Mouse (Mus musculus) megakaryocyte-erythroid progenitor cell, adult 5-6 weeks (primary cell): Measurements from ENCODE around the gene Smtn. TPM values are rescaled to one million over a fixed set of nuclear protein-coding genes. Genes with fewer than 3 reads are reported as not detected.
A peak's percentile ranks its signal among the peaks of the same experiment; 100 is the strongest.

Experiments used
- ATAC-seq: replicated peaks from 2 replicates; pipeline ENCODE4 v1.8.0; 2016; ENCODE audit warnings: mild to moderate bottlenecking, inconsistent platforms; ENCODE audit not compliant: severe bottlenecking, poor library complexity, low FRiP score, low TSS enrichment
- total RNA-seq, 2 experiments: library from RNA; stranded (forward) in 1 of 2; stranded (reverse) in 1 of 2; fragments of 200-1000, 215-1000 nt in 1 of 2; fragments of >200 nt in 1 of 2; fragmentation: Nextera tagmentation in 1 of 2; gene quantifications; 2 replicates each; pipeline ENCODE4 v1.2.3; 2014 to 2017

Gene Smtn
- total RNA-seq, 2 experiments from 2014 or later, result 1.3 to 4.1 TPM

DNA sequence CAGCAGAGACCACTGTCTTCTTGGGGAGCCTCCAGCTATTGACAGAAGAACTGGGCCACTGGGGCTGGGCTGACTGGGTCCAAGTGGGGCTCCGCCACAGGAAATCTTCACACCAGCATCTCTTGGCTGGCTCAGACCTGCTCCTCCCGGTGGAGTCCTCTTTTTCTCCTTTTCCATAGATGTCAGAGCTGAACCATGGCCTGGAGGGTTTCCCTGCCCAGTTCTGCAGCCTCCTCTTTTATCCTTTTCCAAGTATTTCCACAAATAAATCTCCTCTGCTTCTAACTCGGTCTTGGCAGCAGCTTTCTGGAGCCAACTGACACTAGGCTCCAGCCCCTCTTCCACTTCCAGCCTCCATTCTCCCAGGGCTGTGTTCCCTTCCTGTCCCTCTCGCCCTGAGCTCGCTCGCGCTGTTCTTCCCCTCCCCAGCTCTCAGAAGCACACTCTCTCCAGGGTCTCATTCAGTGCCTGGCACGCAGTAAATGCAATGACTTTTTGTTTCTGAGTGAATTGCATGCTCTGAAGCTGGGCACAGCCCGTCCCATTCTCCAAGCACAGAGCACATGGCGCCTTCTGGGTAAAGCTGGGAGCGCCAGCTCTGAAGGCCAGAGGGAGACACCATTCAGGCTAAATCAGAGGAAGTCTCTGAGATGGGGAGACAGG lies 56.3 kb downstream of the Smtn start:
- ATAC-seq, result no peak

DNA sequence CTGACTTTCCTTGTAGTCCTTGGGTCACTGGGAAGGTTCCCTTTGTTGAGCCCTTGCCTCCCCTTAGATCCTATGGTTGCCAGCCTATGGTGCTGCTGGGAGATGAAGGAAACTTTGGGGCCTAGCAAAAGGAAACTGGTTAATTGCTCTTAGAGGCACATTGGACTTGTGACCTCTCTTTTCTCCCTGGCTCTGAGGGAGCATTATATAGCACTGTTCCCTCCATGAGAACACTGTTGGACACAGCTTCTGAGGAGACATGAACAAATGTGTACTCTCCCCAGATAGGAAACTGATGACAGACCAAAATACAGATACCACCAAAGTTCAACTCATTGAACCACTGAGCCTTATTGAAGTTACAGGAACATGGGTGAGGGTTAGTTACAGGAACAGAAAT lies 64.9 kb downstream of the Smtn start:
- no peak for ATAC-seq

DNA sequence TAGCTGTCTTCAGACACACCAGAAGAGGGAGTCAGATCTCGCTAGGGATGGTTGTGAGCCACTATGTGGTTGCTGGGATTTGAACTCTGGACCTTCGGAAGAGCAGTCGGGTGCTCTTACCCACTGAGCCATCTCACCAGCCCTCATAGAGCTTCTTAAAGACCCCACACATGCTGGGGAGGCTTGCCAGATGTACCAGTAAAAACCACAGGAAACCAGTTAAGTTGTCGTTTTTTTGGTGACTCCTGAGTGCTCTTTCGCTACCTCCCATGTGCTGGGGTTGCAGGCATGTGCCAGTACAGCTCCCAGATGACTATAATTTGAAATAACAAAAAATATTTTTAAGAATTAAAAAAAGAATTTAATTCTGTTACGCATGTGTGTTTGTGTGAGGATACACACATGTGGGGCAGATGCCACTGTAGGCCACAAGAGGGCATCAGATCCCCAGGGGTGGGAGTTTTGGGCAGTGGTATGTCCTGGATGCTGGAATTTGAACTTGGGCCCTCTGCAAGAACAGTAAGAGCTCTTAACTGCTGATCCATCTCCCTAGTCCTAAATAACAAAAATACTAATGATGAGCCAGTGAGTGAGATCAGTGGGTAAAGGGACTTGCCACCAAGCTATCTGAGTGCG lies 65.8 kb downstream of the Smtn start:
- ATAC-seq, result no peak

DNA sequence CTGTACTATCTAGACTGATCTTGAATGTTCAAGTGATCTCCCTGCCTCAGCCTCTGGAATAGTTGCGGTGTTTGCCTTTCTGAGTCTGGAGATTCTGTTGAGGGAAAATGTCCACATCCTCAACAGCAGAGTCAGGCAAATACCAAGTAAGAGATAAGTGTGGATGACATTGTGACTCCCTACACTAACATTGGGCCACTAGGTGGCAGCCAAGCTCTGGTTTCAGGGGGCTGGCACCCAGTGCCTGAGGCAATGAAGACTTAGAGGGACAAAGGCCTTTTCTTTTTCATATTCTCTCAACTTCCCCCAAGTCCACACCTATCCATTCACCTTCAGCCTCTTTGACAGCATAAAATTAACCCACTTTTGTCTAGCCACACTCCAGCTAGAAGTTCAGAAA lies 67.9 kb downstream of the Smtn start:
- peak; percentile 96 for ATAC-seq

DNA sequence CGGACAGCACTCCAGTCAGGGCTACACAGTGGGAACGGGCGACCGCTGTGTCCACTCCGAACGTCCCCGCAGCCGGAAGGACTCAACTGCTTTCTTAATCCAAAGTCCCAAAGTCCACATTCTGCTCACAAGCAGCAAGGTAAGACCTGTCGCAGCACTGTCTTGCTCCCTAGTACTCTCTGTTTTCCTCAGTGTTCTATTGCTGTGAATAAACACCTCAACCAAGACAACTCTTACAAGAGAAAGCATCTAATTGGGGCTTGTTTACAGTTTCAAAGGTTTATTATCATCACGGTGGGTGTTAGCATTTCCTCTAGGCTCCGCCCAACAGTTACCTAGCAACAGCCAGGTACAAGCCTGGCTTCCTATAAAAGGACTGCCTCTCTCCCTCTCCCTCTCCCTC lies 69.0 kb downstream of the Smtn start:
- no peak for ATAC-seq

Other genes with a start within 250 kb of the Smtn start
- 8.3 and 20.5 TPM in 2 replicates for gene Pik3ip1, start 210.2 kb downstream of the Smtn start, total RNA-seq (2014; fragmentation: Nextera tagmentation)
- 17.5 and 28.1 TPM in 2 replicates for gene Pik3ip1, start 210.2 kb downstream of the Smtn start, total RNA-seq (2017)
- 23.6 and 24.4 TPM in 2 replicates for gene Limk2, start 131.4 kb downstream of the Smtn start, total RNA-seq (2014; fragmentation: Nextera tagmentation)
- gene Limk2, start 131.4 kb downstream of the Smtn start, total RNA-seq (2017), result 15.8 and 24.5 TPM in 2 replicates
- gene Rnf185, start 88.2 kb downstream of the Smtn start, total RNA-seq (2014; fragmentation: Nextera tagmentation), result 7.1 and 8.4 TPM in 2 replicates
- gene Rnf185, start 88.2 kb downstream of the Smtn start, total RNA-seq (2017), result 3.0 and 4.6 TPM in 2 replicates
- 0.12 TPM in 1 of 2 replicates, not detected in the other for gene Pla2g3, start 52.3 kb downstream of the Smtn start, total RNA-seq (2014; fragmentation: Nextera tagmentation)
- gene Pla2g3, start 52.3 kb downstream of the Smtn start, total RNA-seq (2017), result 0.28 TPM in 1 of 2 replicates, not detected in the other
- 0.37 TPM in 1 of 2 replicates, not detected in the other for gene Inpp5j, start 35.8 kb downstream of the Smtn start, total RNA-seq (2014; fragmentation: Nextera tagmentation)
- gene Inpp5j, start 35.8 kb downstream of the Smtn start, total RNA-seq (2017), result not detected in 2 replicates
- not detected in 2 replicates for gene Selenom, start 25.9 kb downstream of the Smtn start, total RNA-seq (2014; fragmentation: Nextera tagmentation)
- gene Selenom, start 25.9 kb downstream of the Smtn start, total RNA-seq (2017), result not detected in 2 replicates
- 40.6 and 55.0 TPM in 2 replicates for gene Morc2a, start 108.6 kb upstream of the Smtn start, total RNA-seq (2014; fragmentation: Nextera tagmentation)
- 36.5 and 42.2 TPM in 2 replicates for gene Morc2a, start 108.6 kb upstream of the Smtn start, total RNA-seq (2017)